Mouse (Mus musculus) heart, postnatal 4 days (tissue): Measurements from ENCODE around the gene Gm38431. TPM values are rescaled to one million over a fixed set of nuclear protein-coding genes. Genes with fewer than 3 reads are reported as not detected.
A peak's percentile ranks its signal among the peaks of the same experiment; 100 is the strongest.

Source experiments
- DNase-seq: peaks from one replicate; pipeline ENCODE4 v3.0.0; 2021
- total RNA-seq, 2 experiments: library from RNA; stranded (reverse); gene quantifications; 2 replicates each; pipeline ENCODE4 v1.2.3; 2021

Gene Gm38431
- total RNA-seq, 2 experiments from 2014 or later, result 0.64 to 2.2 TPM

DNA sequence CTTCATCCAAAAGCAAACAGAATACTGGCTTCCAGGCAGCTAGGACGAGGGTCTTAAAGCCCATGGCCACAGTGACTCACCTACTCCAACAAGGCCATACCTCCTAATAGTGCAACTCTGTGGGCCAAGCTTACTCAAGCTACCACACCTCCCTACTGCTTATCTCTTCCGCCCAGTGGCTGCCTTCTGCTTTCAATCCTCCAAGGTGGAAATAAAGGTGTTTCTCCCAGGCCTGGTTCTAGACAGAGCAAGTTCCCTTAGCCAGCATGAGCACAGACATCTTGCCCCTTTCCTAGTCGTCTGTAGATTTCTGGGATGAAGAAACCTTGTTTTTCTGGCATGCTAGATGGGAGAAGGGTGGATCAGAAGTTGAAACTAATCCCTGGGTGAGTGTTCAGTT is 52.0 kb downstream of the Gm38431 start:
- no peak for DNase-seq

DNA sequence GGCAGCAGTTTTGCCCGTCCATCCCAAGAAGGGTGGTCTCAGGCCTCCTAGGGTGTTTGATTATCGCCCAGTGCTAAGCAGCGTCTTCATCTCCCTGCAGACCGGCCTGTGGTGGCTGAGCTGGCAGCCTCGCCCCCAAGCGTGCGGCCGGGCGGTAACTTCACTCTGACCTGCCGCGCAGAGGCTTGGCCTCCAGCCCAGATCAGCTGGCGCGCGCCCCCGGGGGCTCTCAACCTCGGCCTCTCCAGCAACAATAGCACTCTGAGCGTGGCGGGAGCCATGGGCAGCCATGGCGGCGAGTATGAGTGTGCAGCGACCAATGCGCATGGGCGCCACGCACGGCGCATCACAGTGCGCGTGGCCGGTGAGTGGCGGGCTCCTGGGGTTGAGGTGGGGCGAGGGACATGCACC is 54.3 kb downstream of the Gm38431 start:
- peak; percentile 85 for DNase-seq

DNA sequence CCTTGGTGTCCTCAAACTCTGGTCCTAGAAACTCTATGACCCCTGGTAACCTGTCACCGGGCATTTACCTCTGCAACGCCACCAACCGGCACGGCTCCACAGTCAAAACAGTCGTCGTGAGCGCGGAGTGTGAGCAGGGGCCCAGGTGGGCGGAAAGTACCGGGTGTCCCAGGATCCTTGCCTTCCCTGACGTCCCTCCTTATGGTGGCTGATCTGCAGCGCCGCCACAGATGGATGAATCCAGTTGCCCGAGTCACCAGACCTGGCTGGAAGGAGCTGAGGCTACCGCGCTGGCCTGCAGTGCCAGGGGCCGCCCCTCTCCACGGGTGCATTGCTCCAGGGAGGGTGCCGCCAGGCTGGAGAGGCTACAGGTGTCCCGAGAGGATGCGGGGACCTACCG is 55.1 kb downstream of the Gm38431 start:
- no peak for DNase-seq

DNA sequence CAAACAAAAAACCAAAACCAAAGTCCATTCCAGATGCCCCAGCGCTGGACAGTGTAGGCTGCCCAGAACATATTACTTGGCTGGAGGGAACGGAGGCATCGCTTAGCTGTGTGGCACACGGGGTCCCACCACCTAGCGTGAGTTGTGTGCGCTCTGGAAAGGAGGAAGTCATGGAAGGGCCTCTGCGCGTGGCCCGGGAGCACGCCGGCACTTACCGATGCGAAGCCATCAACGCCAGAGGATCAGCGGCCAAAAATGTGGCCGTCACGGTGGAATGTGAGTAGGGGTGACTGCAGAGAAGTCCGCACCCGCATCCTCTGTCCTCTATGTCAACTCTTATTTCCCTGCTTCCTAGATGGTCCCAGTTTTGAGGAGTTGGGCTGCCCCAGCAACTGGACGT is 55.6 kb downstream of the Gm38431 start:
- DNase-seq, result no peak

DNA sequence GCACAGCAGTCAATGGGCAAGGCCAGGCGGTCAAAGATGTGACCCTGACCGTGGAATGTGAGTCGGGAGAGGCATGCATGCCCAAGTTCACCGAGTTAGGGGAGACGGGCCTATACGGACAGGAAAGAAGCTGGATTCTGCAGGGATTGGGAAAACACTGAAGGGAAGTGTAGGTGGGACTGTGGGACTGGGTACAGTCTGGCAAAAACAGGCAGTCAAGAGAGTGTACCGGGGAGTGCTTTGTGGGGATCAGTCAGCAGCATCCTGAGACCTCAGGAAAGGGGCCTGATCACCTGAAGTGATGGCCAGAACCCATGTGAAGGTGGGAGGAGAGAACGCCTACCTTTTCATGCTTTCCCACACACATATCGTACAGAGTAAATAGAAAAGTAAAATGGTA is 56.2 kb downstream of the Gm38431 start:
- no peak for DNase-seq

DNA sequence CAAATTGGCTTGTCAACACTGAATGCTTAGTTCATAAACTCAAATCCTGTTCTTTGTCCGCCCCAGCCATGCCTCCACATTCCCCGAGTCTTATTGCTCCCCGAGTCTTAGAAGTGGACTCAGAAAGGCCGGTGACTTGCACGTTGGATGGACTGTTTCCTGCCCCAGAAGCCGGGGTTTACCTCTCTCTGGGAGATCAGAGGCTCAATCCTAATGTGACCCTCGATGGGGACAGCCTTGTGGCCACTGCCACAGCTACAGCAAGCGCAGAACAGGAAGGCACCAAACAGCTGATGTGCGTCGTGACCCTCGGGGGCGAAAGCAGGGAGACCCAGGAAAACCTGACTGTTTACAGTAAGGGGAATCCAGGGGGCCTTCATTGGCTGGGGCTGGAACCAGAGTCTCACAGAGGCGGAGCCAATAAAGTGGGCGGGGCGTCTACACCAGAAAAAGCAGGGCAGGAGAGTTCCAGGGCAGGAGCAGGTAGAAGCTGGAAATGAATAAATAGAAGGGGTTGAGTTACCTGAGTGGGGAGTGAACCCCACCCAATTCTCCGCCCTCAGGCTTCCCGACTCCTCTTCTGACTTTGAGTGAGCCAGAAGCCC is 57.2 kb downstream of the Gm38431 start:
- no peak for DNase-seq

DNA sequence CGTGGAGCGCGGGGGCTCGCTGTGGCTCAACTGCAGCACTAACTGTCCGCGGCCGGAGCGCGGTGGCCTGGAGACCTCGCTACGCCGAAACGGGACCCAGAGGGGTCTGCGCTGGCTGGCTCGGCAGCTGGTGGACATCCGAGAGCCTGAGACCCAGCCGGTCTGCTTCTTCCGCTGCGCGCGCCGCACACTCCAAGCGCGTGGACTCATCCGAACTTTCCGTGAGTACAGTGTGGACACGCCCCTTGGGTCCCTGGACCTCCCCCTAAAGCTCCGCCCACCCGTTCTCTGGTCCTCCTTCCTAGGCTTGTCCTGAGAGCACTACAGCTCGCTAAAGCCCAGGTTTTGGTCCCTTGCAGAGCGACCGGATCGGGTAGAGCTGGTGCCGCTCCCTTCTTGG is 58.7 kb downstream of the Gm38431 start:
- DNase-seq, result peak; percentile 88

DNA sequence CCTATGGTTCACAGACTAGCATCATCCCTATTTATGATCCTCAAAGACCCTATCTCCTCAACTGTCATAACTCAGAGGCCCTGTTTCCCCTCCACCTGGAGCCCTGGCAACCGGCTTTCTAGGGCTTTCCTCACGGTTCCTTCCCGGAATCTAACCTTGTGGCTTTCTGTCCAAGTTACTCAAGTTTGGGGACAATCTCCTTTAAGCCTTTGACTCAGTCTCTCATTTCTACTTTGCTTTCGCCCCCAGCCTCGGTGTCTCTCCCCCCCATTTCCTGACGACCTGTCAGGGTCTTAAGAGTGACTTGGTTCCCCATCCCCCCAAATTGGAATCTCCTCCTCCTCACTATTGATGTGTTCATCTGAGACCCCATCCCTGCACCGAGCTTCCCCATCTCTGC is 59.3 kb downstream of the Gm38431 start:
- DNase-seq, result no peak

DNA sequence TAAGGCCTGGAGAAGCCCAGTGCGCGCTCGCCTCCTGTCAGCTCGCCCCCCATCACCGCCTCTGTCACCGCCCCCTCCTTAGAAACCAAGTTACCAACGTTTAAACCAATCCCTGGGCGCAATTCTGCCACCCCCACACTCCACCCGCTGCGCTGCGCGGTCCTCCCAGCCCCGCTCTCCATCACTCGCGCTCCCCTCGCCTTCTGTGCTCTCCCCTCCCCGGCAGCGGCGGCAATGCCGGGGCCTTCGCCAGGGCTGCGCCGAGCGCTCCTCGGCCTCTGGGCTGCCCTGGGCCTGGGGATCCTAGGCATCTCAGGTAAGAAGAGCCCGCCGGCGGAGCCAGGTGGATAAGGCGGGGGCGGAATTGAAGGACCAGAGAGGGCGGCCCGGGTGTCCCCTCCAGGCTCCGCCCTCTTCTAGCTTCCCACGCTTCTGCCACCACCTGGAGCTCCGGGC is 59.9 kb downstream of the Gm38431 start, which contains the start of gene Icam5:
Gene Icam5 (plus strand): TSS at position 178 of the 456 bp plus-strand sequence.
- peak; percentile 27 for DNase-seq

DNA sequence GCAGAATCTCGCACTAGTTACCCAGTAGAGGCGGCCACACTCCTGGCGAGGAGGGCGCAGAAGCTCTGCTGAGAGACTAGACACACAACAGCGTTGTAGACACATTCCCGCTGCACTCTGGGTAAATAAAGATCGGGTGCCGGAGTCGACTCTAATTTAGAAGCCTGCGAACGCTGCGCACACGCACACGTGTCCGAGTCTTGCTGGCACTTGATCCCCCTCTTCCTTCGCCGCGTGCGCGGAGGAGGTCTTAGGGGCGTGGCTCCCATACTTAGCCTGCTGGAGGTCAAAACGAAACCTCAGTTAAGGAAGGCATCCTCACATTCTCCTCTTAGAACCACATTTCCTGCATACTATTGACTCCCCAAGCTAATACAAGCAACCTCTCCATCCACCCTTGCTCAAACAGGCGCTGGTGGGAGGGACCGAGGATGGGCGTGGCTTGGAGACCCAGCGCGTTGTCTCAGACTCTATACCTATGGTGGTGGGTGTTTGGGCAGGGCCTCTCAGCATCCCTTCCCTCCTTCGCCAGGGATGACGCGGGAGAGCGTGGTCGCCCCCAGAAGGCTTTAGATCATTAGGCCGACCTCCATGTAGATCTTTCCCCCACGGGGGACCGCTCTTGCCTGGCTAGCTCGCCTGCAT is 60.4 kb downstream of the Gm38431 start:
- DNase-seq, result peak; percentile 70

DNA sequence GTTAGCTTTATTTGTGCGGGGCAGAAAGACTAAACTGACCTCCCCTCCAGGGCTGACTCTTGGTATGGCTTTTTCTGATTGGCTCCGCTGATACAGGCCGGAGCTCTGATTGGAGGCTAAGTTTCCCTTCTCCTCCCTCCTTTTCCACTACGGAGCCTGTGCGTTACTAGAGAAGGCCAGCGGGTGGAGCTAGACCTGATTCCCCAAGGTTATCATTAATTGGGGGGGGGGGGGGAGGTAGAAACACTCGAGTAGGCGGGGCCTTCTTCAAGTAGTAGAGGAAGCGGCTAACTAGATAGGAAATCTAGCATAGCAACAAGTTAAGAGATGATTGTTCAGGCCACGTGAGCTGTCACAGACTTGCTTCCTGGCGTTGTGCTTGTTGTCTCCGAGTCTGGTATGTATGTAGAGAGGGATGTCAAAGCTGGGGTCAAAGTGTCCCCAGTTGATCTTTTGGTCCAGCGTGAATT is 61.0 kb downstream of the Gm38431 start:
- peak; percentile 92 for DNase-seq

DNA sequence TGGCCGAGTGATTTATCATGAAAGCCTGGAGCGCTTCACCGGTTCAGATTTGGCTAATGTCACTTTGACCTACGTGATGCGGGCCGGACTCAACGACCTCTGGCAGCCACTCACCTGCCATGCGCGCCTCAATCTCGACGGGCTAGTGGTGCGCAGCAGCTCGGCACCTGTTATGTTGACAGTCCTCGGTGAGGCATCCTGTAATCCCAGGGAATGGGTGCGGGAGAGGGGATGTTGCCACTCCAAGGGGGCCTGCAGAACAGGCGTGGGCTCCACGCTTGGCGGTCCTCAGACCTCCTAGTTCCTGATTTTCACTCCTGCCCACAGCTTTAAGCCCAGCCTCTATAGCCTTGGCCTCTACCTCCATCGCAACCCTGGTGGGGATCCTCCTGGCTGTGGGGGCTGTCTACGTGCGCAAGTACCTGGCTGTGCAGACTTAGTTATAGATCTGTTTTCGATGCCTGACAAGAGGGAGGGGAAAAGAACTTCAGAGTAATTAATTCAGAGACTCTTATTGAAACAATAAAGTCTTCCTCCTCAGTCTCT is 61.7 kb downstream of the Gm38431 start:
- DNase-seq, result no peak

DNA sequence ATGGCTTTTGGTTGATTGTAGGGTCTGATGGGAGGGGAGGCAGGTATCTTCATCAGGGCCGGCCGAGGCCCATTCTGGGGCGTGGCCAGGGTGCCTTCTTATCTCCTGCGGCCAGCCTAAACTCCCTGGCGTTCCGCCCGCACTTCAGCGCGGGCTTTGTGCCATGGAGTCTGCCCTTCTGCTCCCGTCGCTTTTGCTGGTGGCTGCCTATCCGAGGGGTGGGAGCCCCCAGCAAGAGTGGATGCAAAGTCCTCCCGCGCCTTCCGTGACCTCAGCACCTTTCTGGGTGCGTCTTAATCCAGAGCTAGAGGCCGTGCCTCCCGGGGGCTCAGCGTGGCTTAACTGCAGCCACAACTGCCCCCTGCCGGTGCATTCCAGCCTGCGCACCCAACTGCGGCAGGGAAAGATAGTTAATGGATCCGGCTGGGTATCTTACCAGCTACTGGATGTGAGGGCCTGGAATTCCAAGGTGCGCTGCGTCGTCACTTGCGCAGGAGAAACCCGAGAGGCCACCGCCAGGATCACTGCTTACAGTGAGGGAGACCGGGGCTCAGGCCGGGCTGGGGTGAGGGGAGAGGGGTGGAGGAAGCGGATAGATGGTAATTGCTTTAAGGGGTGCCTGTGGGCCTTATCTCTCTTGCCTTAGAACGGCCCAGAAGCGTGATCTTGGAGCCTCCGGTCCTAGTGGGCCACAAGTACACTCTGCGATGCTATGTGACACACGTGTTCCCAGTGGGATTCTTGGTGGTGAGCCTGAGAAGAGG is 62.3 kb downstream of the Gm38431 start, which contains the start of gene Icam4:
Gene Icam4 (plus strand): TSS at position 83 of the 764 bp plus-strand sequence.
- DNase-seq, result peak; percentile 88

DNA sequence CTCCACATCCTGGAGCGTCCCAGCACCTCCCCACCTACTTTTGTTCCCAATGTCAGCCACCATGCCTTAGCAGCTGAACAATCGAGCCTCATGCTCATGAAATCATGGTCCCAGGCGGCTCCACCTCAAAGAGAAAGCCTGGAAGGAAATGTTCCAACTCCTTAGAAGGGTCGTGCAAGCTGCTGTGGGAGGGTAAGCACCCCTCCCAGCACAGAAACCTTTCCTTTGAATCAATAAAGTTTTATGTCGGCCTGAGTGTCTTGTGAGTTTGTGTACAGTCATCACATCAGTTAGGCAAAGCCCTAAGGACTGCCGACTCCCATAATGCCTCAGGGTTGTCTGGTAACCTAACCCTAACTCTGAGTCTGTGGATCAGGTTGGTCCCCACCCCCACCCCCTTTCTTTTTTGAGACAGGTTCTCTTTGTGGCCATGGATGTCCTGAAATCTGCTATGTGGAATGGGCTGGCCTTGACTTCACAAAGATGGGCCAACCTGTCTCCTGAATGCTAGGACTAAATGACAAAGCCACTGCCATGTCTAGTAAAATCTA is 63.2 kb downstream of the Gm38431 start:
- no peak for DNase-seq

DNA sequence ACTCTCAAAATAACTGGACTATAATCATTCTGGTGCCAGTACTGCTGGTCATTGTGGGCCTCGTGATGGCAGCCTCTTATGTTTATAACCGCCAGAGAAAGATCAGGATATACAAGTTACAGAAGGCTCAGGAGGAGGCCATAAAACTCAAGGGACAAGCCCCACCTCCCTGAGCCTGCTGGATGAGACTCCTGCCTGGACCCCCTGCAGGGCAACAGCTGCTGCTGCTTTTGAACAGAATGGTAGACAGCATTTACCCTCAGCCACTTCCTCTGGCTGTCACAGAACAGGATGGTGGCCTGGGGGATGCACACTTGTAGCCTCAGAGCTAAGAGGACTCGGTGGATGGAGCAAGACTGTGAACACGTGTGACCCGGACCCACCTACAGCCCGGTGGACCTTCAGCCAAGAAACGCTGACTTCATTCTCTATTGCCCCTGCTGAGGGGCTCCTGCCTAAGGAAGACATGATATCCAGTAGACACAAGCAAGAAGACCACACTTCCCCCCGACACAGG is 64.0 kb downstream of the Gm38431 start:
- no peak for DNase-seq

DNA sequence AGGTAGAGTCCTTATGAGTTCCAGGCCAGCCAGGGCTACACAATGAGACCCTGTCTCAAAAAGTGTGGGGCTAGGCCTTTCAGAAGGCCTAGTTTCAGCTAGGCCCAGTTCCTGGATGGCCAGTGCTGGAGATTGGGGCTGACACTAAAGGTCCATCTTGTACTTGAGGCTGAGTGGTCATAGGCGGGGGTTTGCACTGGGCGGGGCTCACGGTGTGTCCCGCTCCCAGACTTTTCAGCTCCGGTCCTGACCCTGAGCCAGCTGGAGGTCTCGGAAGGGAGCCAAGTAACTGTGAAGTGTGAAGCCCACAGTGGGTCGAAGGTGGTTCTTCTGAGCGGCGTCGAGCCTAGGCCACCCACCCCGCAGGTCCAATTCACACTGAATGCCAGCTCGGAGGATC is 64.9 kb downstream of the Gm38431 start:
- DNase-seq, result no peak

DNA sequence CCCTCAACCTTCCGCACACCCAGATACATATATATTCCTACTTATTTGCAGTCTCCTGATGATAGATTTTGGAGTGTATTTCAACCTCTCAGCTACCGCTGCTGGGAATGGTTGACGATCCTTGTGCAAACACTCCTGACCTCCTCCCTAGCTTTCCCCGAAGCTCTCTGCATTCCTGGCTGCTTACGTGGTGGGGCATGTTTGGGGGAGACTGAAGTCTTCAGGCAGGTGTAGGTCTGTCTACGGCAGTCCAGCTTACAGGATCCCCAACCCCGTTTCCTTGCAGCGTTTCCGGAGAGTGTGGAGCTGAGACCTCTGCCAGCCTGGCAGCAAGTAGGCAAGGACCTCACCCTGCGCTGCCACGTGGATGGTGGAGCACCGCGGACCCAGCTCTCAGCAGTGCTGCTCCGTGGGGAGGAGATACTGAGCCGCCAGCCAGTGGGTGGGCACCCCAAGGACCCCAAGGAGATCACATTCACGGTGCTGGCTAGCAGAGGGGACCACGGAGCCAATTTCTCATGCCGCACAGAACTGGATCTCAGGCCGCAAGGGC is 66.5 kb downstream of the Gm38431 start:
- no peak for DNase-seq

DNA sequence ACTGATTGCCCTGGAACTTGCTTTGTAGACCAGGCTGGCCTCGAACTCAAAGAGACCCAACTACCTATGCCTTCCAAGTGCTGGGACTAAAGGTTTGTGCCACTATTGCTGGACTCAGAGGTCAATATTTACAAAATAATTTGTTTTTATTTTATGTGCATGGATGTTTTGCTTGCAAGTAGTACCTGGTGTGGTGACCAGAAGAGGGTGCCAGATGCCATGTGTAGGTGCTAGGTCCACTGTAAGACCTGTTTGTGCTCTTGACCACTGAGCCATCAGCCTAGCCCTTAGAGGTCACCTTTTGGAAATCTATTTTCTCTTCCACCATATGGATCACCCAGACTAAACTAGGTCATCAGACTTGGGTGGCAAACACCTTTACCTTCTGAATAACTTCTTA is 69.1 kb downstream of the Gm38431 start:
- DNase-seq, result no peak

DNA sequence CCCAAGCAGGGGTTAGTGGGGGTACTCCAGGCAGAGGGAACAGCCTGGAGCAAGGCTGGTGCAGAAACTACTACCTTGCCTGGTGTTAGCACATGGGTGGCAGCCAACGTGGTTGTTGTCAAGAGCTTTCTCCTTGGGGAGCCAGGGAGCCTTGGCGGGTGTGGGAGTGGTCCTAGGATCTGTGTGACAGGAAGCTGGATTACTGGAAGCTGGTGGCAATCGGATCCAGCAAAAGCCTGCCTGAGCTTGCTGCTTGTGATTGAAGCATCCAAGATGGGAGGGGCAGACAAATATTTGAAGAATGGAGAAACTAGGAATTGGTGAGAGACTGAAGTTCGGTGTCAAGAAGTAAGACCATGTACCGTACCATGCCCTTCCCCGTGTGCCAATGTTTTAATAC is 69.5 kb downstream of the Gm38431 start:
- DNase-seq, result no peak

DNA sequence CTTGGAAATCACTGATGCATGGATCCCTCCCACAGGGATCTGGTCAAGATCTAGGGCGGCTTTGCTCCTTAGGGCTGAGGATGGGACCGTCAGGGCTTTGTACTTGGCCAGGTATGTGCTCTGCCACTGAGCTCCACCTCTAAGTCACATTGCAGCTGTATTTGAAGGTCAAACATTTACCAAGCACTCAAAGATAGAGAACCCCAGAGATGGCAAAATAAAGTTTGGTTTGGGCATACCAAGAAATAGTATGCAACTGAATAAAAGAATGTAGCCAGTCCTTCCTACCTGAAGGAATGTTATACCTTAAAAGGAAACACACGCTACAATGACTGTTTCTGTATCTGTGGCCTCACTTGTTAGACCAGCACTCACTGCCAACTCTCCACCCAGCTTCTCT is 70.4 kb downstream of the Gm38431 start:
- no peak for DNase-seq

DNA sequence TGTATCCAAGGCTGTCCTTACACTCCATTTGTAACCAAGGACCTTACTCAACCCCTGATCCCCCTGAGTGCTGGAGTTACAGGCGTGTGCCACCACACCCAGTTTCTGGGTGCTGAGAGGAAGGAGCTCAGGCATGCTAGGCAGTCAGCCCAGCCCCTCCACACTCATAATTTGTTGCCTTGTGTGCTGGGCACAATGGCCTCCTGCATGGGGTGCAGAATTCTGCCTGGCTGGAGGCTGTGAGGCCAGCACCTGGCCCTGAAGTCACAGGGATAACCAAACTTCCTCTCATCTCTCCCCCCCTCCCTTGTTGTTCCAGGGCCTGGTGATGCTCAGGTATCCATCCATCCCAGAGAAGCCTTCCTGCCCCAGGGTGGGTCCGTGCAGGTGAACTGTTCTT is 73.2 kb downstream of the Gm38431 start:
- DNase-seq, result no peak
